Mouse (Mus musculus) forebrain, postnatal 0 days (tissue): ENCODE results near the gene Irx1. TPM values are rescaled to one million over a fixed set of nuclear protein-coding genes. Genes with fewer than 3 reads are reported as not detected.

Source experiments
- ATAC-seq: fragments of 200-750 bp; cut with Nextera tagmentation; 2 replicates; pipeline ENCODE4 v1.8.0; 2017; ENCODE audit warnings: mild to moderate bottlenecking, moderate library complexity
- DNase-seq: peaks from one replicate; pipeline ENCODE4 v3.0.0-alpha.2; 2015
- H3K27ac ChIP-seq: fragments of 300-500 bp; sonication (generic); 2 replicates; pipeline ENCODE4 v1.5.1; 2014; ENCODE audit warnings: low read depth, mild to moderate bottlenecking, antibody characterized with exemption, low read length, moderate library complexity, mixed read lengths
- H3K27me3 ChIP-seq: fragments of 300-500 bp; sonication (generic); 2 replicates; pipeline ENCODE4 v1.6.1; 2014; ENCODE audit warnings: mild to moderate bottlenecking, low read length, mixed read lengths; ENCODE audit not compliant: insufficient read depth
- H3K36me3 ChIP-seq: fragments of 300-500 bp; sonication (generic); 2 replicates; pipeline ENCODE4 v1.6.1; 2014; ENCODE audit warnings: mild to moderate bottlenecking, moderate library complexity; ENCODE audit not compliant: insufficient read depth
- H3K4me1 ChIP-seq: fragments of 300-500 bp; sonication (generic); 2 replicates; pipeline ENCODE4 v1.6.1; 2014; ENCODE audit warnings: antibody characterized with exemption; ENCODE audit not compliant: insufficient read depth
- H3K4me2 ChIP-seq: fragments of 300-500 bp; sonication (generic); 2 replicates; pipeline ENCODE4 v1.6.1; 2014; ENCODE audit warnings: low read depth, mild to moderate bottlenecking, moderate library complexity
- H3K4me3 ChIP-seq: fragments of 300-500 bp; sonication (generic); 2 replicates; pipeline ENCODE4 v1.5.1; 2014; ENCODE audit warnings: low read depth, low read length, mixed read lengths
- H3K9ac ChIP-seq: fragments of 300-500 bp; sonication (generic); 2 replicates; pipeline ENCODE4 v1.6.1; 2014; ENCODE audit warnings: mild to moderate bottlenecking
- H3K9me3 ChIP-seq: fragments of 300-500 bp; sonication (generic); 2 replicates; pipeline ENCODE4 v1.6.1; 2016; ENCODE audit warnings: low read length
- CTCF ChIP-seq: sonication (generic); IDR thresholded peaks from 2 replicates; pipeline ENCODE4 v1.5.1; 2016; ENCODE audit warnings: antibody characterized with exemption, control low read depth, low read depth
- WGBS: fragments of 180-500 bp; shearing (Covaris S2); extraction: QIAGEN DNeasy Blood & Tissue Kit; methylation state at CpG from one replicate; pipeline ENCODE4 v1.1.7; 2014; 5-methylcytosine and 5-hydroxymethylcytosine counted together
- polyA plus RNA-seq: library from polyadenylated mRNA; unstranded; fragments of >200 nt; fragmentation: Nextera tagmentation; extraction: Ambion mirVana; gene quantifications from 2 replicates; pipeline ENCODE4 v1.2.1, GENCODE M21; 2015
- total RNA-seq: library from RNA; depleted of rRNA; stranded (reverse); fragments of >200 nt; gene quantifications from 2 replicates; pipeline ENCODE4 v1.2.3, GENCODE M21; 2014

The Irx1 gene
- total and polyA plus RNA-seq, 2 experiments from 2014 or later, result 0.87 to 6.5 TPM

DNA sequence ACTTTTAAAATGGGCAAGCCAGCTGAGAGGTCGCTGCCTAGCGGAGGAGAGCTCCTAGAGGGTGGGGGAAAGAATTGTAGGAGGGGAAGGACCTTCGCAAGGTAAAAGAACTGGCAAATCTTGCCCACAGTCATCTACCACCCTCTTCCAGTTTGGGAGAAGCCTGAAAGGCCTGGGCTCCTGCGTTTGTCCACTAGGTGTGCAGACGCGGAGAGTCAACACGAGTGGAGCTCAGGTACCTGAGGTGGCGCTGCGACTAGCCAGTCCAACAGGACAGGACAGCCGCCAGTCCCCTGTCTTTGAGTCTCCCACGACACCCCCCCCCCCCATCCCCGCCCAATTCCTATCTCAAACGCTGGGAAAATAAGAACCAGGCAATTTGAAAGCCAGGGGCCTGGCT is 843 bp upstream of the Irx1 start:
- Histone ChIP-seq H3K9ac (no peak overlapping the region), H3K4me2 (no peak overlapping the region), H3K4me1 (no peaks in the 10 kb centered on the region), H3K9me3 (no peaks in the 10 kb centered on the region), H3K27me3 (peaks cover 92% of the 10 kb centered on the region), H3K27ac (no peak overlapping the region), H3K4me3 (no peak overlapping the region), H3K36me3 (no peaks in the 10 kb centered on the region)
- DNase-seq (peak; percentile 12), ATAC-seq (no peak)
- 2% methylated on average over 12 of the region's 13 CpGs for WGBS
- TF ChIP-seq CTCF, result peak; percentile 23; the same call in 1 of the 2 replicates

DNA sequence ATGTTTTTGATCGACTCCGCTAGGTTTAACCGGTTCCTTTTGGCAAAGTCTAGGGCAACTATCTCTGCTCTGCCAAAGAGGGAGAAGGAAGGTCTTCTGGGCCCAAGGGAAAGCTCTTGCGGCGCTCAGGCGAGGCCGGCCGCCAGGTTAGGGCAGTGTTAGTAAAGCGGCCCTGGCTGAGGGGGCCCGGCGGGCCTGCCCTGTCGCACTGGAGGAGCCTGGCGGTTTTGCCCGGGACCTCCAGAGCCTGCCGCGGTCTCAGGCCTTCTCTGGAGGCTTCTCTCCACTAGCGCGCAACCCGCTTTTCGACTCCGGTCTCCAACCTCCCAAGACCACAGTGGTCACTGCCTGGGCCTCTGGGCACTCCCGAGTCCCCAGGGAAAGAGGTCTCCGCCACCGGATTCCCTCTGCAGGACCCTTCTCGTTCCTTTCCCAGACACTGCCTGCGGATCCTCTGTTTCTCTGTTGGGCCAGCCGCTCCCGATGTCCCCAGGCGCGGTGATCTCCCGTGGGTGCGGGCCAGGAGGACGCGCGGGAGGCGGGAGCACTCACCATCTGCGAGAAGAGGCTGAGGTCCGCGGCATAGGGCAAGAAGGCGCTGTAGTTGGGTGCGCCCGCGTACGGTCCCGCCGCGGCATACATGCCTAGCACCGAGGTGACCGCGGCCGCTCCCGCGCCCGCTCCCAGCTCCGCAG is 715 bp downstream of the Irx1 start:
- peaks cover 87% of the 10 kb centered on the region for H3K27me3 ChIP-seq
- TF ChIP-seq CTCF, result no peak
- H3K9ac ChIP-seq, result no peak overlapping the region
- under 1% methylated on average over 55 of the region's 55 CpGs for WGBS
- H3K27ac ChIP-seq, result no peak overlapping the region
- no peaks in the 10 kb centered on the region for H3K36me3 ChIP-seq
- no peaks in the 10 kb centered on the region for H3K4me1 ChIP-seq
- H3K4me2 ChIP-seq, result peak overlapping the region; percentile 54
- ATAC-seq, result 0 out of 2 replicates have a peak, but pooled peaks have one; percentile 3
- H3K4me3 ChIP-seq, result peak overlapping the region; percentile 35
- no peak for DNase-seq
- no peaks in the 10 kb centered on the region for H3K9me3 ChIP-seq

DNA sequence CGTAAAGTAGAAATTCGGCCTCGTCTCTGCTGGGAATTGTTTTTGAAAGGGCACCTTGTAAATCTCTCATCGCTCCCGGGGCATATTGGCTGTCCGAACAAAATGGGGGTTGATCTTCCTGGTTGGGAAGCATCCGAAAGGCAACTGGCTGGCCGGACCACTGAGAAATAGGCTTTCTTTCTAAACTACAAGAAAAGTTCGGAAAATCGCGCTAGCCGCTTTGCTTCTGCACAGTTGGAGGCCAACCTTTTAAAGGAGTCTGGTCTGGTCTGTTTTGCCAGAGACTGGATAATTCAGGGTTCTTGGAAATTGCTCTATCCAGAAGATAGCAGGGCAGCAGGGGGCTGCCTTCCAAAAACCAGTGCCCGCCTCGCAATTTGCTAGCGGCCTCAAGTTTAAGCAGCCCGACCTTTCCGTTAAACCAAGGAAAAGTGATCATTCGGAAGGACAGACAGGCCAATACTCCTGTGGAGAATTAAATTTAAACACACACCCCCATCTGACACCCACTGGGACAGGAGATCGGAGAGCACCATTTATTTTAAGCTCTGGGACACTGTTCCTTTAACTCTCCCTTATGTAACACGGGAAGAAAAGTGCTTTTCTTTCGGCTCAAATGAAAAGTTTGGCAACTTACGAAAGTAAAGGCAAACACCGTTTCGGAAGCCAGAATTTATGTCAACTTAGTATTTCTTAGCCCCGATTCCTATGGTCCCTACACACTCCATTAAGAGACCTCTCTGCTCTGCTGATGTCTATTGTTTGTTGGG is 1.4 kb downstream of the Irx1 start:
- no peak overlapping the region for H3K4me2 ChIP-seq
- peaks cover 87% of the 10 kb centered on the region for H3K27me3 ChIP-seq

DNA sequence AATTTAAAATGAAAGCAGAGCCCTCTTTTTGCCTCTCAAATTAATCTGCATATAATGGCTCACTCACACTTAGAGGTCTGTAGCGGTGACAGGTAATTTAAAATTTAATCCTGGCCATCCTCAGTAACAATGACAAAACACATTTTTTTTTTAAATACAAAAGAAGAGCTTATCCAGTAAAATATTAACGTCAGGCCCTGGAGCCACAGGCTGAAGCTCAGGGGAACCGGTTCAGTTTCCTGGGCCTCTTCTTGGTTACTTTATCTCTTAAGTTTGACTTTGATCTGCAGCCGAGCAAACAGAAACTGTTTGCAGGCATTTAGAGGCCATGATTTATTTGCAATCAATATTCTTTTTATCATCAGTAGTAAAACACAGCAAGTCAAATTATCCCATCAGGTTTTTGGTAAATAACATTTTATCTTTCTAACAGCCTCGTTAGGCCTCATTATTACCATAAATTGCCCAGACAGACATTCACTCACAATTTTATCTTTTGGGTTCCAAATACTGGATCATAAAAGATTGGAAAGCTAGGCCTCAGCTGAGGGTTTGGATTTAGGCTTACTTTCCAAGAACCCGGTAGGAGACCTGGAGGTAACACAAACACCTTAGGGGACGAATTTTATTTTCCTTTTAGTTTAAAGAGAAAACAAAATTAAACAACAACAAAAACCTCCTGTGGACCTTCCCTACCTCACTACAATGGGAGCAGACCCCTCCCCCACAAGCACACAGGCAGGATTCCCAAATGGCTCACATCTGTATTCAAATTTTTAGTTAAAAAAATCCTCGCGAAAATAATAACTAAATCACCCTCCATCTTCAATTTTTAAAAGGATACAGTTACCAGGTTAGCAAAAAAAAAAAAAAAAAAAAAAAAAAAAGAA is 2.4 kb downstream of the Irx1 start:
- no peak overlapping the region for H3K9ac ChIP-seq
- H3K4me3 ChIP-seq, result no peak overlapping the region
- no peak overlapping the region for H3K27ac ChIP-seq
- WGBS, result 6% methylated on average over 9 of the region's 9 CpGs
- no peaks in the 10 kb centered on the region for H3K36me3 ChIP-seq
- H3K9me3 ChIP-seq, result no peaks in the 10 kb centered on the region
- ATAC-seq (no peak), DNase-seq (peak; percentile 67)
- H3K4me1 ChIP-seq, result no peaks in the 10 kb centered on the region
- H3K4me2 ChIP-seq, result no peak overlapping the region
- peaks cover 87% of the 10 kb centered on the region for H3K27me3 ChIP-seq
- no peak for TF ChIP-seq CTCF

More for the DNA sequence above, 1.4 kb downstream of the Irx1 start:
- H3K4me3 ChIP-seq, result no peak overlapping the region
- no peaks in the 10 kb centered on the region for H3K4me1 ChIP-seq
- TF ChIP-seq CTCF, result no peak
- DNase-seq (peak; percentile 67), ATAC-seq (no peak)
- WGBS, result 1% methylated on average over 25 of the region's 25 CpGs
- H3K9me3 ChIP-seq, result no peaks in the 10 kb centered on the region
- H3K27ac ChIP-seq, result no peak overlapping the region
- no peak overlapping the region for H3K9ac ChIP-seq
- no peaks in the 10 kb centered on the region for H3K36me3 ChIP-seq

DNA sequence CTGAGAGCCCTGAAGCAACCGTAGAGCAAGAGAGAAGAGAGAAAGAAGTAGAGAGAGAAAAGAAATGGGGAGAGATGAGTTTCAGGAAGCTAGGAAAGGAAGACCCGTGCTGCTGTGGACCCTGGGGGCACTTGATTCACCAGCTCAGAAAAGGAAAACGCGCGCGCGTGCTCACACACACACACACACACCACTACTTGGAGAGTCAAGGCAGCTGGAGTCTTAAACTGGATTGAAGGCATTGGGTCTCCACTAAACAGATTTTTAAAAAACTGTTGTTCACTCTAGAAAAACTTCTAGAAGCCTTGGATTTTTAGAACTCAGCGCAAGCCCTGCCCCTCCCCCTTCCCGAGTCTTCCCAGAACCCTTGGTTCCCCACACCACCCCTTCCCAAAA is 3.2 kb downstream of the Irx1 start:
- no peak overlapping the region for H3K27ac ChIP-seq
- WGBS, result 6% methylated on average over 9 of the region's 9 CpGs
- TF ChIP-seq CTCF, result no peak
- H3K9me3 ChIP-seq, result no peaks in the 10 kb centered on the region
- no peaks in the 10 kb centered on the region for H3K4me1 ChIP-seq
- no peak overlapping the region for H3K9ac ChIP-seq
- H3K4me3 ChIP-seq, result no peak overlapping the region
- no peak overlapping the region for H3K4me2 ChIP-seq
- no peaks in the 10 kb centered on the region for H3K36me3 ChIP-seq
- DNase-seq (peak; percentile 13), ATAC-seq (no peak)
- peaks cover 87% of the 10 kb centered on the region for H3K27me3 ChIP-seq

DNA sequence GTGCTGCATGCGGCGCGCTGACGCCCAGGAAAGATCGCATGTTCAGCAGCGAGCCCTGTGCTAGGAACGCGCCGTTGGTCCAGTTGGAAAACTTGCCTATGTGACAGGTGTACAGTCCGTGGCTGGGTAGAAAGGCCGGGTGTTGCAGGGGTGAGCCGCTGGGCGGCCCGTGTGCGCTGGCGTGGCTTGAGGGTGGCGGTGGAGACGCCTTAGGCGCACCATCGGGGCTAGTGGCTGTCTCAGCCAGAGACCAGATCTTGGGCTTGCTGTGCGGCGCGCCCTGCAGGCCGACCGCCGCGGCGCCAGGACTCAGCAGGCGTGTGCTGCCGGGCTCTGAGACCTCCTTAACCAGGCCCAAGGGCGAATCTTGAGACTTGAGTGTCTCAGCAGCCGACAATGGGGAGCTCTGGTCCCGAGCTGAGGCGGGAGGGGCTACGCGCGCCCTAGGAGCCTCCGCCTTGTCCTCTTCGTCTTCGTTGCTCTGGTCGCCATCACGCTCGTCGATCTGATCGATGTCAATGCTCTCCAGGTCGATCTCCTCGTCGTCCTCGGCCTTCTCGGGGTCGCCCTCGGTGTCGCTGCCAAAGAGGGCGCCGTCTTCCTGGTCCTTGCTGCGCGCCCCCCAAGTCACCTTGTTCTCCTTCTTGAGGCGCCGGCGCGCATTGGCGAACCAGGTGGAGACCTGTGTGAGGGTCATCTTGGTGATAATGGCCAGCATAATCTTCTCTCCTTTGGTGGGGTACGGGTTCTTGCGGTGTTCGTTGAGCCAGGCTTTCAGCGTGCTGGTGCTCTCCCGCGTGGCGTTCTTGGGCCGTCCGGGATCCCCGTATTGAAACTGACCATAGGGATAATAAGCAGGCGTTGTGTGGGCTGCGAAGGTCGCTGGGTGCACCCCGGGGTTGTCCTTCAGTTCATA is 3.9 kb downstream of the Irx1 start:
- Histone ChIP-seq H3K36me3 (no peaks in the 10 kb centered on the region), H3K4me2 (peak overlapping the region; percentile 24), H3K9ac (no peak overlapping the region), H3K9me3 (no peaks in the 10 kb centered on the region), H3K4me3 (peak overlapping the region; percentile 5; the same call in 1 of the 2 replicates), H3K27me3 (peaks cover 86% of the 10 kb centered on the region), H3K27ac (no peak overlapping the region), H3K4me1 (no peaks in the 10 kb centered on the region)
- 2% methylated on average over 76 of the region's 76 CpGs for WGBS
- ATAC-seq, result peak; percentile 61
- TF ChIP-seq CTCF, result peak; percentile 48
- peak; percentile 61 for DNase-seq
